Mouse (Mus musculus) forebrain, embryonic 12.5 days (tissue): ENCODE data around the gene Slc7a11. TPM values are rescaled to one million over a fixed set of nuclear protein-coding genes. Genes with fewer than 3 reads are reported as not detected.
"Not testable (repeated sequence)": the region's sequence is repeated elsewhere in the genome, so short reads cannot be mapped to it uniquely, and the experiment has no call there.

Source experiments
- ATAC-seq: fragments of 200-750 bp; cut with Nextera tagmentation; 2 replicates; pipeline ENCODE4 v1.8.0; 2017; ENCODE audit warnings: moderate TSS enrichment; ENCODE audit not compliant: low FRiP score
- H3K27ac ChIP-seq: fragments of 300-500 bp; sonication (generic); 2 replicates; pipeline ENCODE4 v1.5.1; 2016; ENCODE audit warnings: mild to moderate bottlenecking
- H3K27me3 ChIP-seq: fragments of 300-500 bp; sonication (generic); 2 replicates; pipeline ENCODE4 v1.6.1; 2016; ENCODE audit warnings: mild to moderate bottlenecking
- H3K36me3 ChIP-seq: fragments of 300-500 bp; sonication (generic); replicated peaks from 2 replicates; pipeline ENCODE4 v1.6.1; 2016; ENCODE audit warnings: mild to moderate bottlenecking
- H3K4me1 ChIP-seq: fragments of 300-500 bp; sonication (generic); 2 replicates; pipeline ENCODE4 v1.6.1; 2016
- H3K4me2 ChIP-seq: fragments of 300-500 bp; sonication (generic); 2 replicates; pipeline ENCODE4 v1.6.1; 2016; ENCODE audit warnings: mild to moderate bottlenecking, moderate library complexity
- H3K4me3 ChIP-seq: fragments of 300-500 bp; sonication (generic); replicated peaks from 2 replicates; pipeline ENCODE4 v1.5.1; 2016; ENCODE audit warnings: mild to moderate bottlenecking
- H3K9ac ChIP-seq: fragments of 300-500 bp; sonication (generic); 2 replicates; pipeline ENCODE4 v1.6.1; 2016; ENCODE audit warnings: mild to moderate bottlenecking
- H3K9me3 ChIP-seq: fragments of 300-500 bp; sonication (generic); 2 replicates; pipeline ENCODE4 v1.6.1; 2016
- WGBS: fragments of 180-500 bp; shearing (Covaris S2); methylation state at CpG from one replicate; pipeline ENCODE4 v1.1.7; 2016; 5-methylcytosine and 5-hydroxymethylcytosine counted together
- polyA plus RNA-seq: library from polyadenylated mRNA; unstranded; fragments of >200 nt; fragmentation: Nextera tagmentation; extraction: Ambion mirVana; gene quantifications from 2 replicates; pipeline ENCODE4 v1.2.1, GENCODE M21; 2016

The Slc7a11 gene
- polyA plus RNA-seq, 1 experiment from 2014 or later = 2.3 TPM

DNA sequence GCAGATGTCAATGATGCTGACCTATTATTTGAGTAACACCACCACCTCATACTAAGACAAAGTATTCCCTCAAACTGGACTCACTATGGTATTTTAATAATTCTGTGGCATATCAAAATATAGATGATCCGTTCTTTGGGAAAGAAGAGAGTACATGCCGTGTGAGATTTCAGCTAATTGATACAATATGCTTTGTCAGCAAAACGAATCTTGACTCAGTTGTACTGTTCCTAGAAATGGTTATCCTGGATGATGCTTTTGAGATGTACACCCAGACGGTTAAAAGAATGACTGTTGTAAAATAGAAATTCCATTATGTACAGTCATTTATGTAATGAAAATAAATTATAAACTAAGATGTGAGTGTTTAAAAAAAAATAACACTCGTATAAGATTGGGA is 4.0 kb downstream of the Slc7a11 start:
- Histone ChIP-seq H3K9me3 (no peaks in the 10 kb centered on the region), H3K36me3 (no peaks in the 10 kb centered on the region), H3K27me3 (no peaks in the 10 kb centered on the region), H3K4me1 (peaks cover 14% of the 10 kb centered on the region), H3K4me2 (no peak overlapping the region), H3K4me3 (no peak overlapping the region), H3K27ac (no peak overlapping the region), H3K9ac (no peak overlapping the region)
- WGBS = 95% methylated on average over 5 of the region's 5 CpGs
- ATAC-seq = no peak

DNA sequence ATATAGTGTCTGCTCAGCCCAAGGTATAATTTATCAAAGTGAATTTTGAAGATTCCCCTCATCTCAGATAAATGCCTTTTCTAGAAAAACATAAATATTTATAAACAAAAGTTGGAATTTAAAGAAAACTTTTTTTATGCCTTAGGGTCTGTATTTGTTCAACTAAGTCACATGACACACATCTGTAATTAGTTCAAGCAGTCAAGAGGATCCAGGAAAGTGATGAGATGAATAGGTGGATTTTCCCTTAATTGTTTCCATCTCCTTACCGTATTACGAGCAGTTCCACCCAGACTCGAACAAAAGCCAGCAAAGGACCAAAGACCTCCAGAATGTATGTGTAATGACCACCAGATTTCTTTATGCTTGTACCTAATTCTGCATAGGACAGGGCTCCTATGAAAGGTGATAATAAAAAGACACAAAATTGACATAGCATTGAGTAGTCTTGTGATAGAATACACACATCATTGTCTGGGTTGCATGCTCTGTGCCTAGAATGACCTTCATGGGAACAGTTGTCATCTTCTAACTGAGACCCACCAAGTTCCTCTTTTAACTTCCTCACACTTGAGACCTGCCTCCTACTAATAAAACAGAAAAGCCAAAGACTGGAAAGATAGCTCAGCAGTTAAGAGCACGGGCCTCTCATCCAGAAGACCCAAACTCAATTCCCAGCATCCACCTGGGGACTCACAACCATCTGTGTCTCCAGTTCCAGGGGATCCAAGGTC is 4.7 kb downstream of the Slc7a11 start:
- Histone ChIP-seq H3K4me2 (no peak overlapping the region), H3K4me3 (no peak overlapping the region), H3K4me1 (peaks cover 7% of the 10 kb centered on the region), H3K27ac (no peak overlapping the region), H3K9me3 (no peaks in the 10 kb centered on the region), H3K36me3 (no peaks in the 10 kb centered on the region), H3K27me3 (no peaks in the 10 kb centered on the region), H3K9ac (no peak overlapping the region)
- 38% methylated on average over 4 of the region's 4 CpGs for WGBS
- no peak for ATAC-seq

DNA sequence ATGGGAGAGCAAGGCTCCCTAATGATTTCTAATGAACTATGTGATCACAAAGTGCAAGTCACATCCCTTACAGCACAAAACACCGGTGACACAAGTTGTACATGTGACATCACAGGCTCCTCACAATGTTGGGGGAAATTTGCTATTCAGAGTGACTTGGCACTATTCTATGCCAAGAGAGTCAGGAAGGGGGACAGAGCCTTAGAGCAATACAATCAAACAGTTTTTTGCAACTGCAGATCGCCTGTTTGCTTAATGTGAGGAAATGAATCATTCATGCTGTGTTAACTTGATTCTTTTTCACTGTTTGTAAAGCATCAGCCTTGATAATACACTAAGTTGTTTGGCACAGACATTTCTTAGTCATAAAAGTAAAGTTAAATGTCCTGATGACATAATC is 5.3 kb downstream of the Slc7a11 start:
- H3K4me2 ChIP-seq, H3K4me3 ChIP-seq, H3K9ac ChIP-seq, H3K36me3 ChIP-seq, ATAC-seq, H3K27me3 ChIP-seq, H3K4me1 ChIP-seq, H3K27ac ChIP-seq, H3K9me3 ChIP-seq: not testable (repeated sequence)
- WGBS = 45% methylated on average over 2 of the region's 2 CpGs

DNA sequence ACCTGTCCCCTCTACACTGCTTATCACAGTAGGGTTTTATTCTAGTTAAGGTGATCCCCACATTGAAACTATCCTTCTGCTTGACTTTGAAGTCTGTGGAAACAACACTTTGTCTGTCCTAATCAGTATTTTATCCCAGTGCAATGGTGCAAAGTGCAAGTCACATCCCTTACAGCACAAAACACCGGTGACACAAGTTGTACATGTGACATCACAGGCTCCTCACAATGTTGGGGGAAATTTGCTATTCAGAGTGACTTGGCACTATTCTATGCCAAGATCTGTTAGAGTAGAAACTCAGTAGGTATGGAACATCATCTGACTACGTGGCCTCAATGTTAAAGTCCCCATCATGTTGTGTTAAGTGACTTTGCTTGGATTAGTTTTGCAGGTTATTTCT is 7.0 kb downstream of the Slc7a11 start:
- H3K4me1 ChIP-seq, H3K9me3 ChIP-seq, H3K9ac ChIP-seq, H3K27ac ChIP-seq, H3K4me2 ChIP-seq, H3K36me3 ChIP-seq, ATAC-seq, H3K27me3 ChIP-seq, H3K4me3 ChIP-seq: not testable (repeated sequence)
- WGBS = 88% methylated on average over 2 of the region's 2 CpGs

DNA sequence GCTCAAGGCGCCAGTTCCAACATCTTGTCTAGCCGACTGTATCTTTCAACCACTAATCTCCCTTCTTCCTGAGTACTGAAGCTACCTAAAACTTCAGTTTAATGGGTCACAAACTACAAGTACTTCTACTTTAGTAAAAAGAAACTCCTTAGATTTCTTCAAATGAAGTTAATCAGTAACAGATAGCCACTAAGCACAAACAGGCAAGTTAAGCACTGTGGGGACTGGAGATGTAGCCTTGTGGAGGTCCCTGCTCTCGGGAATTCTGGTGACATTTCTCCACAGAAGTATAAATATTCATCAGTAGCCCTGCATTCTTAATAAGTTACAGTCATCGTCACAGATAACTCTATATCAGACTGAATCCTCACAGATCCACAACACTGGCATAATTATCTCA is 9.6 kb downstream of the Slc7a11 start:
- 77% methylated on average over 4 of the region's 4 CpGs for WGBS
- H3K9me3 ChIP-seq = no peaks in the 10 kb centered on the region
- H3K4me1 ChIP-seq = no peaks in the 10 kb centered on the region; the same call in 1 of the 2 replicates
- no peak overlapping the region for H3K27ac ChIP-seq
- no peak overlapping the region for H3K9ac ChIP-seq
- H3K36me3 ChIP-seq = no peaks in the 10 kb centered on the region
- H3K4me2 ChIP-seq = no peak overlapping the region
- no peak overlapping the region for H3K4me3 ChIP-seq
- H3K27me3 ChIP-seq = no peaks in the 10 kb centered on the region
- no peak for ATAC-seq

DNA sequence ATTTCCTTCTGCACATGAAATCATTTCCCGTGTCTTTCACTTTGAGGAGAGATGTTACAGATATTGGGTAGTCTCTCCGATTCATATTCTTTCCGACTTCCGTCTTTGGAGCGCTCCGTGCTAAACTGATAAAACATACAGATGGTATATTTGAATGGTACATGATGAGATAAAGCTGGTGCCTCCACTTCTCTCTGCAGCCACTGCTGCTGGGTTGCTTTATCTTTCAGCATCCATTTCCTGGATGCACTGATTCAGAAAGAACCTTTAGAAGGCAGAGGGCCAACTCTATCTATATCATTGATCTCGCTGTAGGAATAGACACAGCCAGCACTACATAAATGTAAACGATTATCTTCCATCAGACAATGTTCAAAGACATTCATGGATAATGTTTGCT is 12.6 kb downstream of the Slc7a11 start:
- 93% methylated on average over 8 of the region's 8 CpGs for WGBS
- no peaks in the 10 kb centered on the region for H3K27me3 ChIP-seq

DNA sequence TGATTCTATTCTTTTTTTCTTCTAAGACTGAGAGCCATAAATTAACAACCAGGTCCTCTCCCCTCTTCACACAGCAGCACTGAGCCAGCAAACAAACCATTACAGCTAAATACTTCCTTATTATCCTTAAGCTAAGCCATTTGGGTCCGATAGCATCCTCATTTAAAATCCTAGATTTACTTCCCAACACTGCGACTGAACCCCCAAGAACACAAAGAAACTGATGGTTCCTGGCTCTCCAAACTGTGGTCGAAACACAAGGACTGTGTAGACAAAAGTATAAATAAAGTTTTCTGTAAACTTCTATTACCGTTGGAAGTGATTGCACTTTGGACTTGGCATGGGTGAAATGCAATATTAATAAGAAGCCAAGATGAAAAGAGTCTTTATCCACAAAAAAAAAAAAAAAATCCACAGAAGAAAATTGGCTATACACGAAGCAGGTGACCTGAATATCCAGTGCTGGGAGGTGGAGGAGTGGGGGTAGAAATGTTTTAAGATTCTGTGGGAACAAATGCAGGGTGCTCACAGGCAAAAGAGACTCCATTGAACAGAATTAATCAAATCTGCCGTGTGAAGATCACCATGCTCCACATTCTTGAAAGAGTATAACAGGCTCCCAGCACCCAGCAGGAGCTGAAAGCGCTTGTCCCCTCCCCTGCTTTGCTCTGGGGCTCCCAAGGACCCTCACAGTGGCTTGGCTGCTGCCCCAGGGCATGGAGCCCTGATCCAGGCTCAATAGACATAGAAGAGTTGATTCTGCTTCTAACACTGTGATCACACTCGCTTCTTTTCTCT is 21.7 kb downstream of the Slc7a11 start:
- H3K9me3 ChIP-seq = no peaks in the 10 kb centered on the region
- peak; percentile 86 for ATAC-seq
- H3K4me1 ChIP-seq = peaks cover 17% of the 10 kb centered on the region
- no peak overlapping the region for H3K4me3 ChIP-seq
- H3K27me3 ChIP-seq = no peaks in the 10 kb centered on the region
- no peaks in the 10 kb centered on the region for H3K36me3 ChIP-seq
- peak overlapping the region; percentile 70; the same call in 1 of the 2 replicates for H3K27ac ChIP-seq
- H3K4me2 ChIP-seq = no peak overlapping the region
- H3K9ac ChIP-seq = no peak overlapping the region
- WGBS = 10% methylated on average over 8 of the region's 8 CpGs

More for the DNA sequence above, 12.6 kb downstream of the Slc7a11 start:
- no peaks in the 10 kb centered on the region for H3K36me3 ChIP-seq
- no peak overlapping the region for H3K27ac ChIP-seq
- ATAC-seq = no peak
- no peaks in the 10 kb centered on the region for H3K4me1 ChIP-seq
- H3K4me3 ChIP-seq = no peak overlapping the region
- H3K9ac ChIP-seq = no peak overlapping the region
- no peaks in the 10 kb centered on the region for H3K9me3 ChIP-seq
- no peak overlapping the region for H3K4me2 ChIP-seq

DNA sequence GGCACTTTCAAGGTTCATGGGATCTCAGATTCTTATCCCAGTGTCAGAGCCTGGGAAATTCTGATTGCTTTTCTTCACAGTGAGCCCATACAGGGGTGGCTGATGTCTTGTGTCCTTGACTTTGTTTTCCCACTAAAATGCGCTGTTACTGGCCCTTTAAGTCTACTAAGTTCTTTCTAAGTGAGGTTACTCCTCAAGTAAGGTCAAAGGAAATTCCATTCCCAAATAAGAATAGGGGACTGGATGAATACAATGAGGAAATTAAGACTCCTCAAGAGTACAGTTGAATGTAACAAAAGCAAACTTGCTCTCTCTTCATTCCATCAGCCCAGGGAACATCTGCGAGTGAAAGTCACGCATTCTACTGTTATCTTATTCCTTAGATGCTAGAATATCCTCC is 24.3 kb downstream of the Slc7a11 start:
- 79% methylated on average over 3 of the region's 3 CpGs for WGBS
- H3K9me3 ChIP-seq = no peaks in the 10 kb centered on the region
- H3K4me1 ChIP-seq = peaks cover 17% of the 10 kb centered on the region
- no peak overlapping the region for H3K4me3 ChIP-seq
- no peaks in the 10 kb centered on the region for H3K27me3 ChIP-seq
- no peak overlapping the region for H3K9ac ChIP-seq
- H3K36me3 ChIP-seq = no peaks in the 10 kb centered on the region
- no peak overlapping the region for H3K27ac ChIP-seq
- no peak overlapping the region for H3K4me2 ChIP-seq
- no peak for ATAC-seq

DNA sequence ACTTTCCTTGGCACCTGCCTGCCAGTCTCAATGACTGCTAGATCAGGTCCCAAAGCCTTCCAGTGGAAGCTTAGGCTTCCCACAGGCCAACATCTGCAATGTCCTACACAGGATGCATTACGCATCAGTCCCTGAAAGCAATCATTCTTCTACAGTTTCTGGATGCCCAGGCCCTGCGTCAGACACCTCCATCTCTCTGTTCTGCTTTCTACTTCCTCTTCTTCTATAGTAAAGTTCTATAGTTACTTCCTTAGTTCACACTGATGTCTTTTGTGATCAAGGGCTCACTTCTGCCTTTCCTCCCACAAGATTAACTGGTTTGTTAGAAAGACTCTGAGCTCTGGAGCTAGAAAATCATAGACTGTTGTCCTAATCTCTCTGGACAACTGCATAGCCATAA is 36.6 kb downstream of the Slc7a11 start:
- H3K4me3 ChIP-seq = no peak overlapping the region
- no peaks in the 10 kb centered on the region for H3K36me3 ChIP-seq
- ATAC-seq = no peak
- no peak overlapping the region for H3K27ac ChIP-seq
- no peaks in the 10 kb centered on the region for H3K27me3 ChIP-seq
- no peaks in the 10 kb centered on the region for H3K4me1 ChIP-seq
- H3K9me3 ChIP-seq = no peaks in the 10 kb centered on the region
- no peak overlapping the region for H3K9ac ChIP-seq
- whole genome bisulfite sequencing = 94% methylated on average over 2 of the region's 2 CpGs
- no peak overlapping the region for H3K4me2 ChIP-seq

DNA sequence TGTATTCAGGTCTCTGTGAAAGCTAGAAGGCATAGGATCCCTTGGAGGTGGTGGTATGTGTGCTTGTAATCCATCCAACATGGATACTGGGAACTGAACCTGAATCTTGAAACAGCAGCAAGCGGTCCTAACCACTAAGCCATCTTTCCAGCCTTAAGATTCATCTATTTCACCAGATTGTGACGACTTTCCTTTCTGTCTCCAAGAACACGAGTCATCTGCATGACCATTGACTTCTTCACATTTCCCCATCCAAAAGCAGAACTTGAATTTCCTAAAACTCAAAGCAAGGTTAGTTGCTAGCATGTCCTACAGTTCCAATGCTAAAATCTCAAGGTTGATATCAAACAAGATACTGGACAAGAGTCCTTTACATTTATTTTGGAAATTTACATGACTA is 37.5 kb downstream of the Slc7a11 start:
- no peak overlapping the region for H3K4me3 ChIP-seq
- H3K9me3 ChIP-seq = no peaks in the 10 kb centered on the region
- no peak for ATAC-seq
- WGBS = 79% methylated on average over 3 of the region's 3 CpGs
- H3K4me1 ChIP-seq = no peaks in the 10 kb centered on the region
- H3K36me3 ChIP-seq = no peaks in the 10 kb centered on the region
- no peak overlapping the region for H3K9ac ChIP-seq
- no peaks in the 10 kb centered on the region for H3K27me3 ChIP-seq
- no peak overlapping the region for H3K4me2 ChIP-seq
- no peak overlapping the region for H3K27ac ChIP-seq

DNA sequence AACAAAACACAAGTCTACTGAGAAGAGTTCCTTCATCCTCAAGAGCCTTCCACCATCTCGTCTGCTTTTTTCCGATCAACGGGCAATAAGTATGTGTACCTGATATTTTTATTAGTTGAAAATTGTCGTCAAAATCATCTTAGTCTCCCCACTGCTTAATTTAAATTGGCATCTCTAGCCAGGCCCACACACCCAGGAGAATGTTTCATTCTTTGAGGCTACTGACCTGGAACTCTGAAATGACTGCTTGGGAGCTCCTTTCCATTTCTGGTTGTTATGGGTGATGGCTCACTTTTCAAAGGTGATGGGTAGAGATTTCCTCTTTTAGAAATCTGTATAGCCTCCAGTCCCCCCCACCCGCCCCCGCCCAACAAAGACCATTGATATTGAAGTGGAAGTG is 54.6 kb downstream of the Slc7a11 start:
- Histone ChIP-seq H3K36me3 (no peaks in the 10 kb centered on the region), H3K4me2 (no peak overlapping the region), H3K27ac (no peak overlapping the region), H3K27me3 (no peaks in the 10 kb centered on the region), H3K9me3 (0 out of 2 replicates have a peak, but pooled peaks cover 4% of the 10 kb centered on the region), H3K9ac (no peak overlapping the region), H3K4me1 (peaks cover 13% of the 10 kb centered on the region), H3K4me3 (no peak overlapping the region)
- no peak for ATAC-seq
- 87% methylated on average over 6 of the region's 6 CpGs for WGBS

DNA sequence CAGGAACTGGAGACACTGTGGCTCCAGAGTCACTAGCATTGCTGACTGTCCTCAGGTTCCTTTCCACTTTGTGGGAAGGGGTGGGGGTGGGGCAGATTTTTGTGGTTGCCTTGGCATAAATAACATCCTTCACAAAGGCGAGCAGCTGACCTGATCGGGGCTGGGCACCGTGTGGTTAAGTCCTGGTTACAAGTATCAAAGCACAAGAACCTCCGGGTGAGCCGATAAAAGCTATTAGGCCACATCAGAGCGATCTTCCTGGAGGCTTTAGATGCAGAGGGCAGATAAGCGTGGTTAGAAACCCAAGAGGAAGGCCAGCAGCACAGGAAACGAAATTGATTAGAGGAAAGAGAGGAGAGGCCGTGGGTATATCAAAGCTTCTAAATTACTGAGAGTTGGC is 55.1 kb downstream of the Slc7a11 start:
- Histone ChIP-seq H3K4me1 (peaks cover 13% of the 10 kb centered on the region), H3K27ac (no peak overlapping the region), H3K4me3 (no peak overlapping the region), H3K27me3 (no peaks in the 10 kb centered on the region), H3K36me3 (no peaks in the 10 kb centered on the region), H3K9me3 (0 out of 2 replicates have a peak, but pooled peaks cover 4% of the 10 kb centered on the region), H3K9ac (no peak overlapping the region), H3K4me2 (no peak overlapping the region)
- no peak for ATAC-seq
- WGBS = 63% methylated on average over 9 of the region's 9 CpGs

DNA sequence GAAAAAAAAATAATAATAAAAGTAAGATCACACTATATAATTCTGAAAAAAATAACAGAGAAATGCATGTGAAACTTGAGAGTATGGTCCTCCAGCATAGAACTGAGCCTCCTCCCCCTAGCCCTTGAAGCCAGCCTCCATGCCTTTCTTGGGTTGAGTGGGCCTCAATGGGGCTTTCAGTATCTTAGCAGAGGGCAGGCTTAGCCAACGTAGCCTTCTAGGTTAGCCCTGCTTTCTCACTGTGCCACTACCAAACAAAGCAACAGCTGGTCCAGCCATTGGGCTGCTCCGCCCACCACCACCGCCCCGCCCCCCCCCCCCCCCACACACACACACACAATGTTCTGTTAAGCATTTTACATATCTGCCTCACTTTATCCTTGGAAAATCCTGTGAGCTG is 56.1 kb downstream of the Slc7a11 start:
- Histone ChIP-seq H3K4me2 (no peak overlapping the region), H3K4me3 (no peak overlapping the region), H3K27me3 (no peaks in the 10 kb centered on the region), H3K4me1 (peaks cover 19% of the 10 kb centered on the region), H3K9ac (no peak overlapping the region), H3K9me3 (0 out of 2 replicates have a peak, but pooled peaks cover 4% of the 10 kb centered on the region), H3K27ac (no peak overlapping the region), H3K36me3 (no peaks in the 10 kb centered on the region)
- ATAC-seq = no peak
- WGBS = 36% methylated on average over 4 of the region's 4 CpGs
